Mouse (Mus musculus): ENCODE measurements around the gene Tmem106c.

GRCm38 (mm10) chr15:97972580-97972979 lies 8.6 kb downstream of the Tmem106c start:
- TF ChIP-seq GATA1 (IDR thresholded peaks at IDR 0.05; ENCODE audit: borderline replicate concordance, low read length) (no peak), FLI1 (IDR thresholded peaks at IDR 0.05; ENCODE audit: low read length) (no peak)
